Mouse (Mus musculus): Measurements from ENCODE around the gene Neurod2. TPM values are rescaled to one million over a fixed set of nuclear protein-coding genes. Genes with fewer than 3 reads are reported as not detected.
A peak's percentile ranks its signal among the peaks of the same experiment; 100 is the strongest.

The Neurod2 gene
- polyA plus RNA-seq, 1 experiment from 2014 or later: 16.3 TPM

DNA sequence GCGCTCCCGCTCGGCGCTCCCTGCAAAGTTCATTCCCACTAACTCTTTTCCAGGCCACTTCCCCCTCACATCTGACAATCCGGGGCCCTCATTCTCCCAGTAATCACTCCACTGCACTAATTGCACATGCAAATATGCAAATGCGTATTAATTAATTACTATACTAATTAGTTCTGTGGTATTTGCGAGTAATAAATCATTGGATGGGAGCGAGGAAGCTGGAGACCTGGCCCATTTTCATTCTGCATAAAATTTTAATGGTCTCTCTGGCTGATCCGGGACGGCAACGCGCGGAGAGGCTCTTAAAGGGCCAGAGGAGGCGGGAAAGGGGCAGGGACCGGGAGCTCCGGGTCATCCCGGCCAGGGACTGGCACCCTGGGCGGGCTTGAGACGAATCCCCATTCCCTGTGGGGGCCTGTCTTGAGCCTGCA, 9.6 kb upstream of the Neurod2 start:
- Histone ChIP-seq H3K4me1 (peaks cover 51% of the 10 kb centered on the region), H3K9ac (replicated peaks) (peak overlapping the region; percentile 70), H3K36me3 (no peaks in the 10 kb centered on the region), H3K4me2 (peak overlapping the region; percentile 97), H3K4me3 (replicated peaks) (peak overlapping the region; percentile 51), H3K27me3 (replicated peaks) (peaks cover 72% of the 10 kb centered on the region), H3K27ac (replicated peaks) (peak overlapping the region; percentile 91), H3K9me3 (replicated peaks) (no peaks in the 10 kb centered on the region)
- WGBS: under 1% methylated on average over 19 of the region's 19 CpGs
- peak; percentile 45 for ATAC-seq (ENCODE audit: low FRiP score)

DNA sequence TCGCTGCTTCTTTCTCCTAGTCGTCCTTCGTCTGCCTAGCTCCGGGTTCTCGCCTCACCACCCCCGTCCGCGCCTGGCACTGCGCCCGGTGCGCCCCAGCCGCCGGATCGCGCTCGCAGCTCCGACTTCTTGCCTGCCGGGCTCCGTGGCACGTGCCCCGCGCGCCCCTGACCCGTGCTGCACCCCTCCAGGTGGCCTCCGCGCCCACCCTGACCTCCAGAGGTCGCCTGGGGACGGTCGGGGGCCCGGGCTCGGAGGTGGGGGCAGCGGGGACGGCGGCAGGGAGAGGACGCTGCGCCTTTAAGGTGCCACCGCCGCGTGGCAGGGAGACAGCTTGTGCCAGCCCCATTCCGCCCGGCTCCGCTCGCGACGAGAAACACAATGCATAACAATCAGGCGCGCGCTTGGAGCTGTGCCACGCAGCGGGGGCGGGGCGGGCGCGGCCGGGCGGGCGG, 9.1 kb upstream of the Neurod2 start:
- Histone ChIP-seq H3K27me3 (replicated peaks) (peaks cover 73% of the 10 kb centered on the region), H3K36me3 (no peaks in the 10 kb centered on the region), H3K4me3 (replicated peaks) (peak overlapping the region; percentile 51), H3K4me1 (peaks cover 57% of the 10 kb centered on the region), H3K27ac (replicated peaks) (peak overlapping the region; percentile 91), H3K9me3 (replicated peaks) (no peaks in the 10 kb centered on the region), H3K4me2 (peak overlapping the region; percentile 97), H3K9ac (replicated peaks) (peak overlapping the region; percentile 70)
- WGBS: 2% methylated on average over 49 of the region's 57 CpGs
- peak; percentile 49 for ATAC-seq (ENCODE audit: low FRiP score)

- Histone ChIP-seq H3K9ac (replicated peaks) (no peak overlapping the region), H3K4me1 (peaks cover 48% of the 10 kb centered on the region), H3K9me3 (replicated peaks) (no peaks in the 10 kb centered on the region), H3K4me3 (replicated peaks) (no peak overlapping the region), H3K36me3 (no peaks in the 10 kb centered on the region), H3K27me3 (replicated peaks) (peaks cover 82% of the 10 kb centered on the region), H3K4me2 (no peak overlapping the region), H3K27ac (replicated peaks) (no peak overlapping the region)
- 19% methylated on average over 13 of the region's 13 CpGs for WGBS
- no peak for ATAC-seq (ENCODE audit: low FRiP score)
Observed at GRCm38 (mm10) chr11:98336245-98337107, 7.0 kb upstream of the Neurod2 start.

DNA sequence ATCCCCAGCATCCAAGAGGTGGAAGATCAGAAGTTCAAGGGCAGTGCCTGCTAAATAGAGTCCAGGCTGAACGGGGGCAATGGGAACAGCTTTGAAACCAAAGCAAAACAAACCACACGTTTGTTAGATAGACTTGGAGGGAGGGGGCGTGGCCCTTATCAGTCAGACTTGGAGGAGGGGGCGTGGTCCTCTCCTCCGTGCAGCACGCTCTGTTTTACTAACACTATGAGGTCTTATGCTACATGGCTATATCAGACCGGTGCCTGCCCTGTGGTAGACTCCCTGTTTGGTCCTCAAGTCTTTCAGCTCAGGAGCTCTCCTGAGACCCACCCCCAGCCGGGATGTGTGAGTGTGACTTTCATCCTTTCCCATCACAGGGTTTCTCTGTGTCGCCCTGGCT, 5.8 kb upstream of the Neurod2 start:
- WGBS: 6% methylated on average over 9 of the region's 9 CpGs
- ATAC-seq (ENCODE audit: low FRiP score): no peak
- H3K9ac ChIP-seq (replicated peaks): no peak overlapping the region

DNA sequence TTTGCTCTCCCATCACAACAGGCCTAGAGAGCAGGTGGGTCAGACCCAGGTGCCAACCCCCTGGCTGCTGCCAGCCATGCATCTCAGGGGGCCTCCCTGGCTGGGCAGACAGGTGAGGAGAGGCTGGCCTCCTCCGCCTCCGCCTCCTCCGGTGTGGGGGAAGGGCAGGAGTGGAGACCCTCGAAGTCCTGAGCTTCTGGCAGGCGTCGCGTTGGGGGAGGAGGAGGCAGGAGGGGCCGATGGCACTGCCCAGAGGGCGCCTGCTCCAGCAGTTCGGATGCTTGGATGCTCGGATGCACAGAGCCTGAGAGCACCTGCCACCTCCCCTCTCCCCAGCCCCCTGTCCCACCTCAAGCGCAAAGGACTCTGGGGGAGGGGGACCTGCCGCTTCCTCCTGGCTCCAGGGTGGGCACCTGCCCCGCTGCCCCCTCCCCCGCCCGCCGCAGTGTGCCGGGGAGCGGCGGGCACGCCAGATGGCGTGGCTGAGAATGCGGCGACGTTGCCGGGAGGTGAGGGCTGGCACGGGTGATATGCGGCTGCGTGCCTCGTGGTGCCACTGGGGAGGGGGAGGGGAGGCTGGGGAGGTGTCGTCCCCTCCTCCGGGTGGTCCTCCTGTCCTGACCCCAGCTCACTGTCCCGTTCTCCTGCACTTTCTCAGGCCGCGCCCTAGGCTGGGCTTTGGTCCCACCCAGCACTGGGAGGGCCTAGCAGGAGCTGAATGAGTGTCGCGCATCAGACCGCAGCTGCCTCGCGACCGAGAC, 4.7 kb upstream of the Neurod2 start:
- peaks cover 90% of the 10 kb centered on the region for H3K27me3 ChIP-seq (replicated peaks)
- peak overlapping the region; percentile 35 for H3K4me3 ChIP-seq (replicated peaks)
- H3K4me1 ChIP-seq: peaks cover 36% of the 10 kb centered on the region
- no peak; the same call in 1 of the 2 replicates for ATAC-seq (ENCODE audit: low FRiP score)
- peak overlapping the region; percentile 65 for H3K4me2 ChIP-seq
- no peaks in the 10 kb centered on the region for H3K36me3 ChIP-seq
- peak overlapping the region; percentile 30; the same call in 1 of the 2 replicates for H3K9ac ChIP-seq (replicated peaks)
- under 1% methylated on average over 36 of the region's 41 CpGs for WGBS
- no peaks in the 10 kb centered on the region for H3K9me3 ChIP-seq (replicated peaks)
- H3K27ac ChIP-seq (replicated peaks): peak overlapping the region; percentile 54

More for the DNA sequence above, 5.8 kb upstream of the Neurod2 start:
- peaks cover 86% of the 10 kb centered on the region for H3K27me3 ChIP-seq (replicated peaks)
- H3K9me3 ChIP-seq (replicated peaks): no peaks in the 10 kb centered on the region
- no peaks in the 10 kb centered on the region for H3K36me3 ChIP-seq
- H3K4me1 ChIP-seq: peaks cover 44% of the 10 kb centered on the region
- no peak overlapping the region; the same call in 1 of the 2 replicates for H3K4me2 ChIP-seq
- H3K4me3 ChIP-seq (replicated peaks): no peak overlapping the region
- no peak overlapping the region for H3K27ac ChIP-seq (replicated peaks)

GRCm38 (mm10) chr11:98333263-98333696, 3.8 kb upstream of the Neurod2 start:
- Histone ChIP-seq H3K27me3 (replicated peaks) (peaks cover 94% of the 10 kb centered on the region), H3K36me3 (no peaks in the 10 kb centered on the region), H3K4me3 (replicated peaks) (no peak overlapping the region), H3K27ac (replicated peaks) (peak overlapping the region; percentile 37), H3K4me2 (no peak overlapping the region), H3K4me1 (peaks cover 35% of the 10 kb centered on the region), H3K9me3 (replicated peaks) (no peaks in the 10 kb centered on the region), H3K9ac (replicated peaks) (no peak overlapping the region)
- ATAC-seq (ENCODE audit: low FRiP score): no peak
- WGBS: 68% methylated on average over 10 of the region's 10 CpGs

DNA sequence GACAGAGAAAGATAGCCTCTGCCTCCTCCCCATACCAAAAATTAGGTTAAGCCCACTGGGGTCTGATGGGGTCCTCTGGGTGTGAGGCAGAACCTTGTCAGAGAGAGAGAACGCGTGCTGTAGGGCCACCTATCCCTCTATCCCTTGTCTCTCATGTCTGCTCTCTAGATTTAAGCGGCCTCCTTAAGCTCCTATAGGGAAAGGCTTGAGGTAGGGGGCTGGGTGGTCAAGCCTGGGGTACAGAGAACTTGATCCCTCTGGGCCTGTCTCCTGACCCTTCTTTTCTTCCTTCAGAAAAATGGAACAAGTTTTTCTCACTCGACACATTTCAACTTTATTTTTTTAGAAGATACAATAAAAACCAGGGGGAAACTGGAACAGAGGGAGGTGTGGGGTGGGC, 3.4 kb upstream of the Neurod2 start:
- H3K36me3 ChIP-seq: no peaks in the 10 kb centered on the region
- no peak overlapping the region for H3K9ac ChIP-seq (replicated peaks)
- ATAC-seq (ENCODE audit: low FRiP score): no peak
- peaks cover 96% of the 10 kb centered on the region for H3K27me3 ChIP-seq (replicated peaks)
- 73% methylated on average over 4 of the region's 4 CpGs for WGBS
- H3K9me3 ChIP-seq (replicated peaks): no peaks in the 10 kb centered on the region
- H3K4me2 ChIP-seq: no peak overlapping the region
- H3K4me1 ChIP-seq: peaks cover 36% of the 10 kb centered on the region
- H3K27ac ChIP-seq (replicated peaks): no peak overlapping the region; the same call in 1 of the 2 replicates
- no peak overlapping the region for H3K4me3 ChIP-seq (replicated peaks)

DNA sequence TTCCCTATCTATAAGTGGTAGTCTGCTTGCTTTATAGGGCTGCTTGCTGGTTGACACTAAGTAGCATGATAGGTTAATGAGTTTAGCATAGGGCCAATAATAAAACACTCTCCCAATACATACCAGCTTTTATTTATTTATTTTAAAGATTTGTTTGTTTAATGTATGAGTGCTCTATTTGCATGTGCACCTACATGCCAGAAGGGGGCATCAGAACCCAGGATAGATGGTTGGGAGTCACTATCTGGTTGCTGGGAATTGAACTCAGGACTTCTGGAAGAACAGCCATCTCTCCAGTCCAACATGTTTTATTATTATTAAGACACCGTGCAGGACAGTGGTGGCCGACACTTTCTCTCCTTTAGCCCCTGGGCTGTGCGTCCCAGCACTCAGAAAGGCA, 2.7 kb upstream of the Neurod2 start:
- no peaks in the 10 kb centered on the region for H3K9me3 ChIP-seq (replicated peaks)
- H3K4me3 ChIP-seq (replicated peaks): no peak overlapping the region
- H3K9ac ChIP-seq (replicated peaks): no peak overlapping the region
- WGBS: 82% methylated on average over 3 of the region's 3 CpGs
- peaks cover 96% of the 10 kb centered on the region for H3K27me3 ChIP-seq (replicated peaks)
- ATAC-seq (ENCODE audit: low FRiP score): no peak
- no peak overlapping the region for H3K4me2 ChIP-seq
- H3K36me3 ChIP-seq: no peaks in the 10 kb centered on the region
- H3K4me1 ChIP-seq: peaks cover 43% of the 10 kb centered on the region
- H3K27ac ChIP-seq (replicated peaks): no peak overlapping the region

- no peak for ATAC-seq (ENCODE audit: low FRiP score)
Observed at GRCm38 (mm10) chr11:98331401-98331800, 2.0 kb upstream of the Neurod2 start.

DNA sequence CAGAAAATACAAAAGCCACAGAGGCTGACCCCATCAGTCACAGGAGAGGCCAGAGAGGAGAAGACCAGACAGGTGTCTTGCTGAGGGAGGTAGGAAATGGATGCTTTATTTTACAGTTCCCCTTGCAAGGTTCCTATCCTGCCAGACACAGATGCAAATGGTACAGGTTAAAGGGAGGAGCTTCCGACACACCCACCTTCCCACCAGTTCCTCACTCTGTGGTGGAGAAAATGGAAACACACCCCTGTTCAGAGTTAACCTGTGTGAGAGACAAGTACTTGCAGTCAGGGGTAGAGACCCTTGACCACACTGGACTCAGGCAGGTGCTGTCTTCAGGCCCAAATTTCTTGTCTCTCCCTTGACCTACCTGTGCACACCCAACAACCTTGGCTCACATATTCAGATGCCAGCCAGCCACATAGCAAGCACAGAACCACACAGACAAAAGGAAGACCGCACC, 1.3 kb upstream of the Neurod2 start:
- H3K4me2 ChIP-seq: no peak overlapping the region
- ATAC-seq (ENCODE audit: low FRiP score): no peak
- no peaks in the 10 kb centered on the region for H3K36me3 ChIP-seq
- WGBS: 52% methylated on average over 2 of the region's 2 CpGs
- no peak overlapping the region for H3K9ac ChIP-seq (replicated peaks)
- peaks cover 94% of the 10 kb centered on the region for H3K27me3 ChIP-seq (replicated peaks)
- peaks cover 48% of the 10 kb centered on the region for H3K4me1 ChIP-seq
- H3K27ac ChIP-seq (replicated peaks): no peak overlapping the region
- no peaks in the 10 kb centered on the region for H3K9me3 ChIP-seq (replicated peaks)
- no peak overlapping the region for H3K4me3 ChIP-seq (replicated peaks)

More at GRCm38 (mm10) chr11:98331401-98331800, 2.0 kb upstream of the Neurod2 start:
- Histone ChIP-seq H3K4me3 (replicated peaks) (no peak overlapping the region), H3K27me3 (replicated peaks) (peaks cover 96% of the 10 kb centered on the region), H3K9ac (replicated peaks) (no peak overlapping the region), H3K27ac (replicated peaks) (no peak overlapping the region), H3K36me3 (no peaks in the 10 kb centered on the region), H3K9me3 (replicated peaks) (no peaks in the 10 kb centered on the region), H3K4me1 (peaks cover 48% of the 10 kb centered on the region), H3K4me2 (no peak overlapping the region)
- 80% methylated on average over 1 of the region's 1 CpGs for WGBS

DNA sequence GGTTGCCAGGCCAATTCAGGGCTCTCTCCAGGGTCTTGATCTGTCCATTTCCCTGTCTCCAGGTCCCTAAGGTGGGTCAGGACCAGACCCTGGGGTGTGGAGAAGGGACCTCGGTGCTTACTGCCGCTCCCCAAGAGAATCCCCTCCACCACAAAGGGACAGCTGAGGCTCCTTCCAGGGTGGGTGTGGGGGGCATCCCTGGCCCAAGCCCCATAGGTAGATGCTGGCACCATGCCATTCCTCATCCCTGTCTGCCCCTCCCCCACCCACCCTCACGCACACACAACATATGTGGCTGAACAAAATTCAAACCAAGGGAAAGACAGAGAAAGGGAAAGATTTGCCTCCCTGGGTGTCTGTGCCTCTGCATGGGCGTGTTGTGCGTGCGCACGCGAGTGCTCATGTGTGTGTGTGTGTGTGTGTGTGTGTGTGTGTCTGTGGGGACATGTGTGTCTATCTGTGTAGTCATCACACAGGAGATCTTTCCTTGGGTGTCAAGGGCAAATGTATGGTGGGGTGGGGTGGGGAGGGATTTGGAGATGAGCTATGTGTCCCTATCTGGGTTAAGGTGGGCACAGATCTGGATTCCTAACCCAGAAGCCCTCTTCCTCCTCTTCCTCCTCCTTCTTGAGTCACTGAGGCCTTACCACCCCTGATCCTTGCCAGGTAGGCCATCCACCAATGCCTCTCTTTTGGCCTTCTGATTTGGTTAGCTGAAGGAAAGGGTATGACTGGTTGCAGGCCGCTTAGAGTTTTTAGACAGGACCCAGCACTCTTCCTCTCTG, 704 bp upstream of the Neurod2 start:
- Histone ChIP-seq H3K4me3 (replicated peaks) (0 out of 2 replicates have a peak overlapping the region, but pooled peaks have one; percentile 43), H3K4me2 (peak overlapping the region; percentile 47), H3K9me3 (replicated peaks) (no peaks in the 10 kb centered on the region), H3K36me3 (no peaks in the 10 kb centered on the region), H3K4me1 (peaks cover 45% of the 10 kb centered on the region), H3K27ac (replicated peaks) (peak overlapping the region; percentile 76), H3K27me3 (replicated peaks) (peaks cover 94% of the 10 kb centered on the region), H3K9ac (replicated peaks) (no peak overlapping the region)
- WGBS: 32% methylated on average over 9 of the region's 9 CpGs
- peak; percentile 16; the same call in 1 of the 2 replicates for ATAC-seq (ENCODE audit: low FRiP score)
